Mouse (Mus musculus) thymus, adult 2 months (tissue): Measurements from ENCODE around the gene Slc7a8. TPM values are rescaled to one million over a fixed set of nuclear protein-coding genes. Genes with fewer than 3 reads are reported as not detected.
"Not testable (repeated sequence)": the region's sequence is repeated elsewhere in the genome, so short reads cannot be mapped to it uniquely, and the experiment has no call there.

Source experiments
- DNase-seq: peaks from one replicate; pipeline ENCODE4 v3.0.0; 2021
- H3K27ac ChIP-seq: fragments of 200-500 bp; 2 replicates; pipeline ENCODE4 v1.5.1; 2012; ENCODE audit warnings: low read length, control low read depth; ENCODE audit not compliant: control insufficient read depth, insufficient read depth
- H3K27me3 ChIP-seq: fragments of 200-500 bp; 2 replicates; pipeline ENCODE4 v1.6.1; 2012; ENCODE audit warnings: mild to moderate bottlenecking, low read length, moderate library complexity, mixed read lengths; ENCODE audit not compliant: control insufficient read depth, insufficient read depth
- H3K36me3 ChIP-seq: fragments of 200-500 bp; 2 replicates; pipeline ENCODE4 v1.6.1; 2012; ENCODE audit warnings: mild to moderate bottlenecking, low read length, moderate library complexity; ENCODE audit not compliant: control insufficient read depth, insufficient read depth
- H3K4me1 ChIP-seq: fragments of 200-500 bp; replicated peaks from 2 replicates; pipeline ENCODE4 v1.6.1; 2012; ENCODE audit warnings: low read length; ENCODE audit not compliant: control insufficient read depth, insufficient read depth
- H3K4me3 ChIP-seq: fragments of 200-500 bp; 2 replicates; pipeline ENCODE4 v1.5.1; 2012; ENCODE audit warnings: mild to moderate bottlenecking, low read length, control low read depth, moderate library complexity; ENCODE audit not compliant: control insufficient read depth, insufficient read depth
- CTCF ChIP-seq: fragments of 200-500 bp; IDR thresholded peaks from 2 replicates; pipeline ENCODE4 v1.5.1; 2012; ENCODE audit warnings: mild to moderate bottlenecking, control low read depth, low read length, moderate library complexity, borderline replicate concordance; ENCODE audit not compliant: control insufficient read depth, poor library complexity, insufficient read depth; ENCODE audit errors: extremely low read depth
- POLR2A ChIP-seq: fragments of 200-500 bp; IDR thresholded peaks from 2 replicates; pipeline ENCODE4 v1.6.1; 2012; ENCODE audit warnings: mild to moderate bottlenecking, low read length, control low read depth, moderate library complexity; ENCODE audit not compliant: control insufficient read depth, poor library complexity, insufficient read depth; ENCODE audit errors: extremely low read depth
- WGBS: fragments of 180-500 bp; shearing (Covaris S2); methylation state at CpG from one replicate; pipeline ENCODE4 v1.1.7; 2018; 5-methylcytosine and 5-hydroxymethylcytosine counted together
- polyA plus RNA-seq: library from polyadenylated mRNA; depleted of rRNA; stranded (reverse); fragments of >200 nt; gene quantifications from 2 replicates; pipeline ENCODE4 v1.2.3, GENCODE M21; 2012

The Slc7a8 gene
- polyA plus RNA-seq, 1 experiment, result 11.6 TPM

DNA sequence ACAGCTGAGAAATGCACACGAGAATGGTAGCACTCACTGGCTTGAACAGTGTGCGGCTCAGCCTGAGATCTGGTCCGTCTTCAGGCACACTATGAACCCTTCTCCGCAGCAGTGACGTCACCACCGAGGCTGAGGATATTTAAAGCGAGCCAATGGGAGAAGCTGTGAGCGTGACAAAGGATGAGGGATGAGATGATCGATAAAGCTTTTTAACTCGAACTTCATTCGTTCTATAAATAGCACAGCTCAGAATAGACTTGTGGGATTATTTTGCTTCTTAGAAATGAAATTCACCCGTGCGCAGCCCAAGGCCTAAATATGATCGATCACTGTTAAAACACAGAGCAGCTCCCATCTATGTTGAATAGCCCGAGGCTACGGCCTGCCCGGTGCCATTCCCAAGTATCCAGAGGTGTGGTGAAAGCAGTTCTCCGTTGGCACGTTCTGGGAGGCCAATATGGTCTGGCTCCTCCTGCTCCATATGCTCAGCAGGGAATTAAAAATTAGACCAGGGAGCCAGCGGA lies 9.4 kb downstream of the Slc7a8 start:
- 94% methylated on average over 20 of the region's 20 CpGs for WGBS
- Histone ChIP-seq H3K27ac (no peak overlapping the region), H3K4me3 (no peak overlapping the region), H3K27me3 (no peaks in the 10 kb centered on the region), H3K36me3 (no peaks in the 10 kb centered on the region), H3K4me1 (no peaks in the 10 kb centered on the region)
- no peak for DNase-seq
- no peak for TF ChIP-seq POLR2A
- TF ChIP-seq CTCF, result no peak

DNA sequence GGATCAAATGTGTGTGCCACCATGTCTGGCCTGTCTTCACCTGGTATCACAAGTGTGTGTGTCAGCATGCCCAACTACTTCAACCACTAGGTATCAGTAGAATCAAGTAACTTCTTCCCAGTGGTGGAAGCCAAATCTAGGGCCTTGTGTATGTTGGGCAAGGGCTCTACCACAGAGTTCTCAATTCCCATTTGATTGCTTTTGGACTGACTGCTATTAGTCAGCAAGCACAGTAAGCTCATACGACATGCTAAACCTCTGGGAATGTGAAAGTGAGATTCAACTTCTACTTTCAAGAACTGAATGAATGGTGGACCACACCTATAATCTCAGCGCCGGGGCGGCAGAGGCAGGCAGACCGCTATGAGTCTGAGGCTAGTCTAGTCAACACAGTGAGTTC lies 11.4 kb downstream of the Slc7a8 start:
- Histone ChIP-seq H3K36me3 (no peaks in the 10 kb centered on the region), H3K4me1 (no peaks in the 10 kb centered on the region), H3K27me3 (no peaks in the 10 kb centered on the region), H3K4me3 (no peak overlapping the region), H3K27ac (no peak overlapping the region)
- 96% methylated on average over 5 of the region's 5 CpGs for WGBS
- TF ChIP-seq POLR2A (no peak), CTCF (no peak)
- DNase-seq, result no peak

DNA sequence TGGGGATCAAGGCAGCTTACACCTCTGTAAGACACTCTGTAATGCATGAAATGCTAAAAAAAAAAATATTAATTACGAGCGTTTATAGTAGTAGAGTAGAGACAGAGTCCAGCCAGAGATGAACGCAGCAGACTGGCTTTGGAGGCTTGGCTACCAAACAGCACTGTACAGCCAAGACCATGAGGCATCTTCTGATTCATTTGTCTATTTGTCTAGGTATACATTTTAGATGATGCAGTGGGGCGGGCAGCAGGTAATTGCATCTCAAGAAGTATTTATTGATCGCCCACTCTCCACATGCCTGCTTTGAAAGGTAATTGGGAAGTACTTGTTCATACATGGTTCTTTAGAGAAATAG lies 12.7 kb downstream of the Slc7a8 start:
- DNase-seq, result no peak
- Histone ChIP-seq H3K4me3 (no peak overlapping the region), H3K4me1 (no peaks in the 10 kb centered on the region), H3K36me3 (no peaks in the 10 kb centered on the region), H3K27me3 (no peaks in the 10 kb centered on the region), H3K27ac (no peak overlapping the region)
- WGBS, result 97% methylated on average over 5 of the region's 5 CpGs
- TF ChIP-seq POLR2A, result no peak
- no peak for TF ChIP-seq CTCF

DNA sequence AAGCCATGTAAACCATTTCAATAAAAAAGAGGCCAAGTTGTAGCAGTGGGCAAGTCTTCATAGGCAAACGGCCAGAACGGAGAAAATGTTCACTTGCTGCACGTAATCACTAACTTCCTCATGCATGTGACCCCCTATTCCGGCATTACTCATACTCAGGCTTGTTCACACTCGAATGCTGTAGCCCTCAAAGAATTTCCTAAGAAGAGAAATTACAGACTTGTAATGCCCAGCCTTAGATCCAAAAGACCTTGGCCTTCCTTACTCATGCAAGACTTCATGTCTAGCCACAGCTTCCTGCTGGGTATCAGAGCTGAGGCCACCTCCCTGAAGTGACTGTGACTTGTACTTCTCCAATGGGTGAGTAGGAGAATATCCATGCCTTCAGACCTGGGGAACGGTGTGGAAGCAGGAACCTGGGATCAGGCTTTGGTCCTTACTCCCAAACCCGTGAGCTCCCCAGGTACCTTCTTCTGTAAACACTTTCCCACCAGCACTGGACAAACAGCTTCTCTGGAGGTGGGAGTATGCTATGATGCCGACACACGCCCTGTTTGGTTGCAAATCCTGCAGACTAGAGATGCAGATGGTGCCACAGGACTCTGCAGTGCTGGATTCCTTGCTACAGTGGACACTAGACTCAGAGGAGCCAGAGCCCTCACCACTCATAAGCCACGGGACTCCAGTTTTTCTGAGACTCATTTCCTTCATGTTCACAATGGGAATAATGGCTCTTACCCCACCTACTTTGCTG lies 13.3 kb downstream of the Slc7a8 start:
- no peak overlapping the region for H3K27ac ChIP-seq
- H3K4me1 ChIP-seq, result no peaks in the 10 kb centered on the region
- H3K27me3 ChIP-seq, result no peaks in the 10 kb centered on the region
- H3K36me3 ChIP-seq, result no peaks in the 10 kb centered on the region
- WGBS, result 78% methylated on average over 10 of the region's 10 CpGs
- H3K4me3 ChIP-seq, result no peak overlapping the region
- TF ChIP-seq POLR2A (no peak), CTCF (no peak)
- no peak for DNase-seq

DNA sequence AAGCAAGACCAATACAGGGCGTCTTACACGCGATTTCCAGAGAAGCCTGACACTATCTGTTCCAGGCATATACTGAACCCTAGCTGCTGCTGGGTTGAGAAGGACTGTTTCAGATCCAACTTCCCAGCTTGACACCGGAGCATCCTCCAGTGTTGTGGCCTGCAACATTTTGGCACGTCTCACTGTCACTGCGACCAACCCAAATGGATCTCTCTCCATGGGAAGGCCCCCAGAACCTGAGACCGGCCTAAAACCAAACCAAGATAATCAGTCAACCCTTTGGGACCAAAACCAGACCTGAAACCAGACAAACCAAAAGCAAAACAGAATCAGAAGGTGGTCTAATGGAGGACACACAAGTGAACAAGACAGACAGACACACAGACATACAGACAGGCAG lies 14.8 kb downstream of the Slc7a8 start:
- not testable (repeated sequence) for DNase-seq, H3K4me3 ChIP-seq, H3K36me3 ChIP-seq, H3K4me1 ChIP-seq, H3K27me3 ChIP-seq, H3K27ac ChIP-seq
- WGBS, result 97% methylated on average over 7 of the region's 7 CpGs

DNA sequence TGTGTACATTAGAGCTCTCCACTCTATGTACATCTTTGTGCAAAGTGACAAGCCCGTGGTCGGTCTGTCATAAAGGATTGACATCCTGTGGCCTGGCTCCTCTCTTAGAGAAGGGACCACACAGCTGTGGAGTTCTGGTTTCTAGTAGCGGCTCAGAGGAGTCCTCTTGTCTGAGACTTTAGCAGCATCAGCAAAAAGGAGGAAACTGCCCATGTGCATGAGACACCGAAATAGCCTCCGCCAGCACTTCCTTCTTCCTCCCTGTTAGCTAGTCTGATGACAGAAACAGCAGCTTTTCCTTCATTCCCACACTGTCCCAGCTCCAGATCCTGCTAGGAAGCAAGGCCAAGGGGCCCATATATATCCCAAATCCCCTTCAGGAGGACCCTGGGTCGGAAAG lies 25.4 kb downstream of the Slc7a8 start:
- 42% methylated on average over 6 of the region's 6 CpGs for WGBS
- no peak for DNase-seq
- Histone ChIP-seq H3K27ac (no peak overlapping the region), H3K4me3 (no peak overlapping the region), H3K36me3 (no peaks in the 10 kb centered on the region), H3K27me3 (no peaks in the 10 kb centered on the region), H3K4me1 (no peaks in the 10 kb centered on the region)
- TF ChIP-seq POLR2A, result no peak
- no peak for TF ChIP-seq CTCF

DNA sequence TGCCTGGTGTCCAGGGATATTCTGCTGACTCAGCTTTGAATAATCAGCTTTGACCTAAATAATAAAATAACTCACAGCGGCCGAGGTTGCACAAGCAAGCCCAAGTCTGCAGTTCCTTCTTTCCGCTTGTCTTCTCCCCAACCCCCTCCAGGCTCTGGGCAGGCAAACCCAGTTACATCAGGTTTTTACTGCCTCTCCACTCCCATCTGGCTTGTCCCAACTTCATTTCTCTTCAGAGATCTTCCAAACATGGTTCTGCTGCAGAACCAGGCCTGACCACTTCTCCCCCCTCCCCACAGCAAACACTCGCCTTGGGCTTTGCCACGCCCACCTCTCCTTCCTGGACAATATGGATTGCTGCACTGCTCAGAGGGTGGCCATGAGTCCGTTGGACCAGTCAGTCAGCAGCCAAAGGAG lies 27.1 kb downstream of the Slc7a8 start:
- H3K36me3 ChIP-seq, result no peaks in the 10 kb centered on the region
- H3K27ac ChIP-seq, result no peak overlapping the region
- no peaks in the 10 kb centered on the region for H3K4me1 ChIP-seq
- no peak overlapping the region for H3K4me3 ChIP-seq
- DNase-seq, result no peak
- H3K27me3 ChIP-seq, result no peaks in the 10 kb centered on the region
- 72% methylated on average over 6 of the region's 6 CpGs for WGBS
- TF ChIP-seq CTCF (no peak), POLR2A (no peak)
